Mouse (Mus musculus): Measurements from ENCODE around the gene Hpcal1. TPM values are rescaled to one million over a fixed set of nuclear protein-coding genes. Genes with fewer than 3 reads are reported as not detected.
A peak's percentile ranks its signal among the peaks of the same experiment; 100 is the strongest.
"Not testable (repeated sequence)": the region's sequence is repeated elsewhere in the genome, so short reads cannot be mapped to it uniquely, and the experiment has no call there.

The Hpcal1 gene
- polyA plus RNA-seq, 1 experiment: 76.2 TPM

GRCm38 (mm10) chr12:17791111-17791510, 100.5 kb downstream of the Hpcal1 start:
- Histone ChIP-seq H3K4me1 (ENCODE audit: control insufficient read depth, insufficient read depth, insufficient read length) (no peaks in the 10 kb centered on the region), H3K27ac (ENCODE audit: insufficient read depth, low read length) (no peak overlapping the region), H3K27me3 (ENCODE audit: control insufficient read depth, insufficient read depth, low read length) (no peaks in the 10 kb centered on the region), H3K4me3 (ENCODE audit: extremely low read depth, insufficient read depth, insufficient read length) (no peak overlapping the region), H3K36me3 (ENCODE audit: control insufficient read depth, insufficient read depth, low read length) (peaks cover 6% of the 10 kb centered on the region)
- TF ChIP-seq POLR2A (IDR thresholded peaks at IDR 0.05; ENCODE audit: low read depth, low read length): no peak
- no peak for TF ChIP-seq CTCF (IDR thresholded peaks at IDR 0.05; ENCODE audit: extremely low read depth, insufficient read depth, insufficient read length, insufficient replicate concordance)
- 86% methylated on average over 6 of the region's 6 CpGs for WGBS
- DNase-seq (ENCODE audit: low read depth in 1 of 2, low spot score in 2 of 2): no peak

- Histone ChIP-seq H3K27me3 (ENCODE audit: control insufficient read depth, insufficient read depth, low read length) (no peaks in the 10 kb centered on the region), H3K4me1 (ENCODE audit: control insufficient read depth, insufficient read depth, insufficient read length) (no peaks in the 10 kb centered on the region), H3K36me3 (ENCODE audit: control insufficient read depth, insufficient read depth, low read length) (no peaks in the 10 kb centered on the region), H3K4me3 (ENCODE audit: extremely low read depth, insufficient read depth, insufficient read length) (no peak overlapping the region), H3K27ac (ENCODE audit: insufficient read depth, low read length) (no peak overlapping the region)
- TF ChIP-seq CTCF (IDR thresholded peaks at IDR 0.05; ENCODE audit: extremely low read depth, insufficient read depth, insufficient read length, insufficient replicate concordance) (no peak), POLR2A (IDR thresholded peaks at IDR 0.05; ENCODE audit: low read depth, low read length) (no peak)
- 96% methylated on average over 1 of the region's 1 CpGs for WGBS
- no peak for DNase-seq (ENCODE audit: low read depth in 1 of 2, low spot score in 2 of 2)
These were observed 102.1 kb downstream of the Hpcal1 start for GRCm38 (mm10) chr12:17792756-17793155.

GRCm38 (mm10) chr12:17795660-17796278, 105.1 kb downstream of the Hpcal1 start:
- Histone ChIP-seq H3K4me1 (ENCODE audit: control insufficient read depth, insufficient read depth, insufficient read length) (no peaks in the 10 kb centered on the region), H3K27ac (ENCODE audit: insufficient read depth, low read length) (no peak overlapping the region), H3K4me3 (ENCODE audit: extremely low read depth, insufficient read depth, insufficient read length) (no peak overlapping the region), H3K27me3 (ENCODE audit: control insufficient read depth, insufficient read depth, low read length) (no peaks in the 10 kb centered on the region), H3K36me3 (ENCODE audit: control insufficient read depth, insufficient read depth, low read length) (no peaks in the 10 kb centered on the region)
- WGBS: 62% methylated on average over 3 of the region's 3 CpGs
- TF ChIP-seq CTCF (IDR thresholded peaks at IDR 0.05; ENCODE audit: extremely low read depth, insufficient read depth, insufficient read length, insufficient replicate concordance): no peak
- TF ChIP-seq POLR2A (IDR thresholded peaks at IDR 0.05; ENCODE audit: low read depth, low read length): no peak
- DNase-seq (ENCODE audit: low read depth in 1 of 2, low spot score in 2 of 2): peak in 1 of 2 experiments; percentile 55

- DNase-seq (ENCODE audit: low read depth in 1 of 2, low spot score in 2 of 2); H3K36me3 ChIP-seq (ENCODE audit: control insufficient read depth, insufficient read depth, low read length); H3K27ac ChIP-seq (ENCODE audit: insufficient read depth, low read length); H3K4me1 ChIP-seq (ENCODE audit: control insufficient read depth, insufficient read depth, insufficient read length); H3K27me3 ChIP-seq (ENCODE audit: control insufficient read depth, insufficient read depth, low read length); H3K4me3 ChIP-seq (ENCODE audit: extremely low read depth, insufficient read depth, insufficient read length): not testable (repeated sequence)
- 90% methylated on average over 11 of the region's 11 CpGs for WGBS
These were observed 107.6 kb downstream of the Hpcal1 start for GRCm38 (mm10) chr12:17798261-17798660.

GRCm38 (mm10) chr12:17808542-17808941, 117.9 kb downstream of the Hpcal1 start:
- Histone ChIP-seq H3K4me3 (ENCODE audit: extremely low read depth, insufficient read depth, insufficient read length) (no peak overlapping the region), H3K27ac (ENCODE audit: insufficient read depth, low read length) (no peak overlapping the region), H3K27me3 (ENCODE audit: control insufficient read depth, insufficient read depth, low read length) (no peaks in the 10 kb centered on the region), H3K4me1 (ENCODE audit: control insufficient read depth, insufficient read depth, insufficient read length) (no peaks in the 10 kb centered on the region), H3K36me3 (ENCODE audit: control insufficient read depth, insufficient read depth, low read length) (no peaks in the 10 kb centered on the region)
- TF ChIP-seq CTCF (IDR thresholded peaks at IDR 0.05; ENCODE audit: extremely low read depth, insufficient read depth, insufficient read length, insufficient replicate concordance) (peak; percentile 8; the same call in 1 of the 2 replicates), POLR2A (IDR thresholded peaks at IDR 0.05; ENCODE audit: low read depth, low read length) (no peak)
- peak in 1 of 2 experiments; percentile 36 for DNase-seq (ENCODE audit: low read depth in 1 of 2, low spot score in 2 of 2)
- WGBS: 28% methylated on average over 2 of the region's 2 CpGs

- not testable (repeated sequence) for DNase-seq (ENCODE audit: low read depth in 1 of 2, low spot score in 2 of 2); H3K4me1 ChIP-seq (ENCODE audit: control insufficient read depth, insufficient read depth, insufficient read length); H3K4me3 ChIP-seq (ENCODE audit: extremely low read depth, insufficient read depth, insufficient read length); H3K27ac ChIP-seq (ENCODE audit: insufficient read depth, low read length); H3K27me3 ChIP-seq (ENCODE audit: control insufficient read depth, insufficient read depth, low read length); H3K36me3 ChIP-seq (ENCODE audit: control insufficient read depth, insufficient read depth, low read length)
- 85% methylated on average over 1 of the region's 1 CpGs for WGBS
These were observed 144.6 kb downstream of the Hpcal1 start for GRCm38 (mm10) chr12:17835279-17835678.

Other genes with a start within 250 kb of the Hpcal1 start
- 80.9 and 90.6 TPM in 2 replicates for gene Odc1, start 146.1 kb upstream of the Hpcal1 start, polyA plus RNA-seq (2012; rRNA removed)